Mouse (Mus musculus): ENCODE measurements around the gene Esrrg. TPM values are rescaled to one million over a fixed set of nuclear protein-coding genes. Genes with fewer than 3 reads are reported as not detected.

Gene Esrrg
- polyA plus RNA-seq, 1 experiment = not detected

DNA sequence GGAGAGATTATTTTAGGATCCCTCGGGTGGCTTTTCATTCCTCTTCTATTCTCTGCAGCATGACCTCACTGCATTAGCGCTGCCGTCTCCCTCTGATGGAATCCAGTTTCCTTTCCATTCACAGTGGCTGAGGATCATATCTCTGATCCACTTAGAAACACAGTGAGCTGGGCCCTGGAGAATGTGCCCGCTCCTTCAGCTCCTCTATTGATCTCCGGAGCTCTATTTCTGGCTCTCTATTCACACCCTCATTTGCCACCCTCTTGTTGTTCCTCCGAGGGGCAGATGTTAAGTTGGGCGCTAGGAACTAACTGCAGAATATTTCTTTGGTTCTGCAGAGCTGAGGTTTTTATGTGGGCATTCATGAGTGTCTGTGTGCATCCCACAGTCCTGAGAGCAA lies 228.3 kb downstream of the Esrrg start:
- H3K27me3 ChIP-seq (ENCODE audit: control insufficient read depth) = no peaks in the 10 kb centered on the region
- no peaks in the 10 kb centered on the region for H3K36me3 ChIP-seq (ENCODE audit: control insufficient read depth)
- H3K4me3 ChIP-seq (replicated peaks) = no peak overlapping the region
- TF ChIP-seq TAL1 (IDR thresholded peaks at IDR 0.05; ENCODE audit: low read length) = no peak
- no peak for TF ChIP-seq GATA1 (IDR thresholded peaks at IDR 0.05; ENCODE audit: low read length)
- peaks cover 8% of the 10 kb centered on the region; the same call in 1 of the 2 replicates for H3K9me3 ChIP-seq (ENCODE audit: control insufficient read depth, low read length)
- no peaks in the 10 kb centered on the region for H3K4me1 ChIP-seq (ENCODE audit: control insufficient read depth)

DNA sequence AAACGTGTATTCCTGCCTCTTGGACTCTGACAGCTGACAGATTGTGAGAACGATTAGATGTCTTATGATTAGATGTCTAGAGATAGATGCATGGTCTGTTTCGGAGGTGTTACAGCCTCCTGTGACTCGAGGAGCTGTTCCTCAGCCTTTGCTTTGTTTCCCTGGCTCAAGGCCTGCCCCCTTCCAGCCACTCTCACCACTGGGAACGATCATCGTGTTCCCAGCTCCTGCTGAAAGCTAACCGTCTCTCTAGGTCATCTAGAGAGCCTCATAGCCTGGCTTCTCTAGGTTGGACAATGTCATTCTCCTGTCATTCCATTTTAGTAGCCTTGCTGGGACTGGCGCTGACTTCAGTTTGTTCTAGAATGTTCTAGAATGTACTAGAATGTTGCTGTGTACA lies 233.0 kb downstream of the Esrrg start:
- TF ChIP-seq TAL1 (IDR thresholded peaks at IDR 0.05; ENCODE audit: low read length) (no peak), GATA1 (IDR thresholded peaks at IDR 0.05; ENCODE audit: low read length) (no peak)

DNA sequence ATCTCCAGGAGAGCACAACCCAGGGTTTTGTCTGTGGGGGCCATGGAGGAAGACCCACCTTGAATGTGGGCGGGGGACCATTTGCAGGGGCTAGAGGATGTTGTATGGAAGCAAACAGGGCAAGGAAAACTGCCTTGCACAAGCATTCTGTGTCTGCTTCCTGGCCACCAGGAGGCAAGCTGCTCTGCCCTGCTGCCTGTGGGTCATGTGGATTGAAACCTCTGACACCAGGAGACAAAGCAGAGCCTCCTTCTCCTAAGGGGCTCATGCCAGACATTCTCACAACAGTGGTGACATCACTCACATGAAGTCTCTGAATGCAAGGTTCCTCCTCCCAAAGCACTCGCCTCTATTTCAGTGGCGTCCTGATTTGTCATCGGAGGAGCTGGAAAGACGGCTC lies 234.1 kb downstream of the Esrrg start:
- H3K27me3 ChIP-seq (ENCODE audit: control insufficient read depth) = no peaks in the 10 kb centered on the region
- peaks cover 11% of the 10 kb centered on the region for H3K9me3 ChIP-seq (ENCODE audit: control insufficient read depth, low read length)
- no peak overlapping the region for H3K4me3 ChIP-seq (replicated peaks)
- no peak for TF ChIP-seq GATA1 (IDR thresholded peaks at IDR 0.05; ENCODE audit: low read length)
- no peak for TF ChIP-seq TAL1 (IDR thresholded peaks at IDR 0.05; ENCODE audit: low read length)
- H3K36me3 ChIP-seq (ENCODE audit: control insufficient read depth) = no peaks in the 10 kb centered on the region
- H3K4me1 ChIP-seq (ENCODE audit: control insufficient read depth) = no peaks in the 10 kb centered on the region

More for the DNA sequence above, 233.0 kb downstream of the Esrrg start:
- peaks cover 11% of the 10 kb centered on the region for H3K9me3 ChIP-seq (ENCODE audit: control insufficient read depth, low read length)
- H3K4me1 ChIP-seq (ENCODE audit: control insufficient read depth) = no peaks in the 10 kb centered on the region
- no peak overlapping the region for H3K4me3 ChIP-seq (replicated peaks)
- no peaks in the 10 kb centered on the region for H3K27me3 ChIP-seq (ENCODE audit: control insufficient read depth)
- H3K36me3 ChIP-seq (ENCODE audit: control insufficient read depth) = no peaks in the 10 kb centered on the region

DNA sequence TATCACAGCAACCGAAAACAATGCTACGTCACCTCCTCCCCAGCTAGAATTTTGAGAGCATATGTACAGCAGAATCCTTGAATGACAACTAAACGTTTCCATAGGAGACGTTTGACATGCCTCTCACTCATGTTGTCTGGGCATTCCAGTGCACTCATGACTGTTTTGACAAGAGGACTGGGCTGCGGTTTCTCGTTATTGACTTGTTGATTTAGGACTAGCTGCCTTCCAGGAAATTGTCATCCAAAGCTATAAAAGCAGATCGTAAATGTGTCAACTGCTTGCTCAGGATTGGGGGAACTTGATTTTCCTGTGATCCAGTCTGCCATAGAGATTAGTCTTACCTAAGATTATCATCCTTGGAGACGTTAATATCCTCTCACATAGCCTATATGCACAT lies 245.6 kb downstream of the Esrrg start:
- no peak for TF ChIP-seq GATA1 (IDR thresholded peaks at IDR 0.05; ENCODE audit: low read length)
- no peak for TF ChIP-seq TAL1 (IDR thresholded peaks at IDR 0.05; ENCODE audit: low read length)
- Histone ChIP-seq H3K4me3 (replicated peaks) (no peak overlapping the region), H3K4me1 (ENCODE audit: control insufficient read depth) (no peaks in the 10 kb centered on the region), H3K27me3 (ENCODE audit: control insufficient read depth) (no peaks in the 10 kb centered on the region), H3K9me3 (ENCODE audit: control insufficient read depth, low read length) (no peaks in the 10 kb centered on the region; the same call in 1 of the 2 replicates), H3K36me3 (ENCODE audit: control insufficient read depth) (no peaks in the 10 kb centered on the region)

DNA sequence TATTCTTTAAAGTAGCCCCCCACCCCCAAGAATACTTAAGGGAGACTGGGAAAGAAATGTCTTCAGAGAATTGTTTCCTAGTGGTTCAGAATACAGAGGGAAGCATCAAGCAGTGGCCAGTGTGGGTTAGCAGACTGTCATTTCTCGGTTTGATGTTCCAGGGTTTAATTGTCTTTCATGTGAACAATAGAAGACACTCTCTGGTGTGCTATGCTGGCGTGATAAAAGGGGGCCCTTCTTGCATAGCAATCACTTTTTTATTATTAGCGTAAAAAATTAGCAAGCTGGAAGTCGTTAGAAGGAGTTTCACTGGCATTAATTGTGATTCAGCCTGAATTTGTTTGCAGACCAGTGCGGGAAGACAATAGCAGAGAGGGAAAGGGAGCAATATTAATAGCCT lies 253.7 kb downstream of the Esrrg start:
- TF ChIP-seq GATA1 (IDR thresholded peaks at IDR 0.05; ENCODE audit: low read length) (no peak), TAL1 (IDR thresholded peaks at IDR 0.05; ENCODE audit: low read length) (no peak)
- no peak overlapping the region for H3K4me3 ChIP-seq (replicated peaks)
- H3K9me3 ChIP-seq (ENCODE audit: control insufficient read depth, low read length) = peaks cover 4% of the 10 kb centered on the region; the same call in 1 of the 2 replicates
- H3K27me3 ChIP-seq (ENCODE audit: control insufficient read depth) = no peaks in the 10 kb centered on the region
- H3K4me1 ChIP-seq (ENCODE audit: control insufficient read depth) = no peaks in the 10 kb centered on the region
- no peaks in the 10 kb centered on the region for H3K36me3 ChIP-seq (ENCODE audit: control insufficient read depth)

DNA sequence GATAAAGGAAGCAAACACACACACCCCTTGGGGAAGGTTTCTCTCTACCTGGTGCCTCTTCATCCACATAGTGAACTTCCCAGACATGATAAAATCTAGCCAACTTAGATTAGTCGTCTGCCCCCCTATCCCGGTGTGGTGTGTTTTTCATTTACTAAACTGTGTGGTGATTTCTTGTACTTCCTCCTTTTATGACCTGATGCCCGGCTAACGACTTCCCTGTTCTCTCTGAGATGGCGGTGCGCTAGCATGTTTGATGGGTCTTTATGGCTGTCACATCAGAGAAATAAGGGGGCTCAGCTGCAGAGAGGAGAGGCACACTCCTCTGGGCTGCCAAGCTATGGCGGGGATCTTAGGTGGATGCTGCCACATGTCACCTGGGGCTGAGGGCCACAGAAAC lies 259.8 kb downstream of the Esrrg start:
- Histone ChIP-seq H3K27me3 (ENCODE audit: control insufficient read depth) (no peaks in the 10 kb centered on the region), H3K9me3 (ENCODE audit: control insufficient read depth, low read length) (no peaks in the 10 kb centered on the region), H3K4me1 (ENCODE audit: control insufficient read depth) (no peaks in the 10 kb centered on the region), H3K36me3 (ENCODE audit: control insufficient read depth) (no peaks in the 10 kb centered on the region), H3K4me3 (replicated peaks) (no peak overlapping the region)
- TF ChIP-seq GATA1 (IDR thresholded peaks at IDR 0.05; ENCODE audit: low read length) (no peak), TAL1 (IDR thresholded peaks at IDR 0.05; ENCODE audit: low read length) (no peak)

DNA sequence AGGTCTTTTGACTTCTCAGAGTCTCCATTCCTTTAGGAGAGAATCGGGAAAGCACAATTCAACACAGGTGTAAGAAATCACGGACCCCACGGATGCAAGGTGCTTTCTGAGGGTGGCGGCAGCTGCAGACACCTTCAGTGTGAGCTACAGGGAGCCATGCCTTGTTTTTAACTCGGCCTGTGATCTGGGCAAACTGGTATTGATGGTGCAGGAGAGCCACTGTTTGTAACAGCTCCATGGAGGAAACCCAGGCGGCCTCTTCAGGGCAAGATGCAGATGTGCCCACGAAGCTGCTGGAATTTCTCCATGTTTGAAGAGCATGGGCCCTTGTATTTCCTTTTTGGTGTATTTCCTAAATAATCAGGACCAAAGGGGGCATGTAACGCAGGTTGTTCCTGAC lies 263.6 kb downstream of the Esrrg start:
- TF ChIP-seq GATA1 (IDR thresholded peaks at IDR 0.05; ENCODE audit: low read length) = no peak
- TF ChIP-seq TAL1 (IDR thresholded peaks at IDR 0.05; ENCODE audit: low read length) = no peak
- Histone ChIP-seq H3K9me3 (ENCODE audit: control insufficient read depth, low read length) (peaks cover 4% of the 10 kb centered on the region), H3K27me3 (ENCODE audit: control insufficient read depth) (no peaks in the 10 kb centered on the region), H3K4me1 (ENCODE audit: control insufficient read depth) (no peaks in the 10 kb centered on the region), H3K36me3 (ENCODE audit: control insufficient read depth) (no peaks in the 10 kb centered on the region), H3K4me3 (replicated peaks) (no peak overlapping the region)

DNA sequence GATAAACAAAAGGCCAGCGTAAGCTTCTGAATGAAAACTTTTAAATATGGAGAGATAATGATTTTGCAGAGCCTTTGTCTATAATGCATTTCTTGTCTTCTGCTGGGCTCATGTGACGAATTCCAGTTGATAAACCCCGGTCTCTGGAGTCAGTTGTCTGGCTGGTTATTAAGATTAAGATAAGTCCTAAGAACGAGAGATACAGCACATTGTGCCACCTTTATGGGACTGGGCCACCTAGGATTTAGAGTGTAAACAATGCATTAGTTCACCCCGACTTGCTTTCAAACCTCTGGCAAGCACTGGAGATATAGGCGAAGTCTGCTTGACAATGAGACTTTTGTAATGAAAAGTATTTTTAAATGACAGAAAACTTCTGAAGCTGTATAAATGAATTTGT lies 264.2 kb downstream of the Esrrg start:
- no peaks in the 10 kb centered on the region for H3K36me3 ChIP-seq (ENCODE audit: control insufficient read depth)
- no peaks in the 10 kb centered on the region for H3K27me3 ChIP-seq (ENCODE audit: control insufficient read depth)
- TF ChIP-seq GATA1 (IDR thresholded peaks at IDR 0.05; ENCODE audit: low read length) = no peak
- TF ChIP-seq TAL1 (IDR thresholded peaks at IDR 0.05; ENCODE audit: low read length) = no peak
- H3K9me3 ChIP-seq (ENCODE audit: control insufficient read depth, low read length) = peaks cover 4% of the 10 kb centered on the region
- no peak overlapping the region for H3K4me3 ChIP-seq (replicated peaks)
- no peaks in the 10 kb centered on the region for H3K4me1 ChIP-seq (ENCODE audit: control insufficient read depth)

DNA sequence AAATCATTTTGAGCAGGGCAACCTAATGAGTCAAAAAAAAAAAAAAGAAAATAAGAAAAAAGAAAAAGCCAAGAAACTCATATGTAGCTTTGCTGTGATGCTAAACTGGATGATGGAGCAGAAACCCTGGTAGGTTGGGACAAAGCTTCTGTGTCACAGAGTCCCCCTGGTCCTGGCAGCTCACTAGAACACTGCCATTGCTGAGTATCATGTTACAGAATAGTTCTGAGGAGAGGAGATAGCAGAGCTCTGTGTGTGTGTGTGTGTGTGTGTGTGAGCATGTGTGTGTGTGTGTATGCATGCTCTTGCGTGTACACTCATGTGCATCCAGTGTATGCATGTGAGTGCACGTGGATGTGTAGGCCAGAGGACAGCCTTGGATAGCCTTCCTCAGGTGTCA lies 265.2 kb downstream of the Esrrg start:
- Histone ChIP-seq H3K9me3 (ENCODE audit: control insufficient read depth, low read length) (peaks cover 4% of the 10 kb centered on the region), H3K36me3 (ENCODE audit: control insufficient read depth) (no peaks in the 10 kb centered on the region), H3K4me3 (replicated peaks) (no peak overlapping the region), H3K4me1 (ENCODE audit: control insufficient read depth) (no peaks in the 10 kb centered on the region), H3K27me3 (ENCODE audit: control insufficient read depth) (no peaks in the 10 kb centered on the region)
- TF ChIP-seq GATA1 (IDR thresholded peaks at IDR 0.05; ENCODE audit: low read length) (no peak), TAL1 (IDR thresholded peaks at IDR 0.05; ENCODE audit: low read length) (no peak)

DNA sequence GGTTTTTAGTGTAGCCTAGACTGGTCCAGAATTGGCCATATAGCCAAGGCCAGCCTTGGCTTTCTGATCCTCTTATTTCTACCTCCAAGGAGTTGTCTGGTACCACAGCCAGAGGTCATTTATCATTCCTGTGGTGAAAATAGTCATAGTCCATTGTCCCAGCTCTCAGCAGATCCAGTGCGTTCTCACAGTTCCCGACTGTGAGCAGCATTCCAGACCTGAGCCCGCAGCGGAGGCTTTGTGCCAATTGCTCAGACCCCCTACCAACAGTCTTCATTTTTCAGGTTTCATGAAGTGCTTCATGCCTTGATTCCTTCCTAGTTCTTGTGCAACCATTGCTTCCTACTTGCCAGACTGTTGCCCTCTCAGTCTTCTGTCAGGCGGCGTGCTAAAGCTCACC lies 278.7 kb downstream of the Esrrg start:
- no peaks in the 10 kb centered on the region for H3K27me3 ChIP-seq (ENCODE audit: control insufficient read depth)
- no peaks in the 10 kb centered on the region for H3K36me3 ChIP-seq (ENCODE audit: control insufficient read depth)
- H3K4me1 ChIP-seq (ENCODE audit: control insufficient read depth) = no peaks in the 10 kb centered on the region
- H3K4me3 ChIP-seq (replicated peaks) = no peak overlapping the region
- no peak for TF ChIP-seq GATA1 (IDR thresholded peaks at IDR 0.05; ENCODE audit: low read length)
- no peak for TF ChIP-seq TAL1 (IDR thresholded peaks at IDR 0.05; ENCODE audit: low read length)
- H3K9me3 ChIP-seq (ENCODE audit: control insufficient read depth, low read length) = peaks cover 13% of the 10 kb centered on the region
